Mouse (Mus musculus) testis, adult 2 months (tissue): ENCODE measurements at regions not wholly inside any gene's neighbourhood (a gene's known extent, or its start where the extent isn't known, plus 50 kb on each side); places are given as distances from the start of the nearest gene placed in this dataset.

Experiments used
- CTCF ChIP-seq: fragments of 200-500 bp; IDR thresholded peaks from 2 replicates; pipeline ENCODE4 v1.5.1; 2012; ENCODE audit warnings: low read depth, mild to moderate bottlenecking, inconsistent platforms, low read length, moderate library complexity; ENCODE audit not compliant: control insufficient read depth, insufficient read depth, insufficient replicate concordance
- POLR2A ChIP-seq: fragments of 200-500 bp; IDR thresholded peaks from 2 replicates; pipeline ENCODE4 v1.6.1; 2012; ENCODE audit warnings: low read depth, mild to moderate bottlenecking, inconsistent platforms, low read length, moderate library complexity; ENCODE audit not compliant: control insufficient read depth

DNA sequence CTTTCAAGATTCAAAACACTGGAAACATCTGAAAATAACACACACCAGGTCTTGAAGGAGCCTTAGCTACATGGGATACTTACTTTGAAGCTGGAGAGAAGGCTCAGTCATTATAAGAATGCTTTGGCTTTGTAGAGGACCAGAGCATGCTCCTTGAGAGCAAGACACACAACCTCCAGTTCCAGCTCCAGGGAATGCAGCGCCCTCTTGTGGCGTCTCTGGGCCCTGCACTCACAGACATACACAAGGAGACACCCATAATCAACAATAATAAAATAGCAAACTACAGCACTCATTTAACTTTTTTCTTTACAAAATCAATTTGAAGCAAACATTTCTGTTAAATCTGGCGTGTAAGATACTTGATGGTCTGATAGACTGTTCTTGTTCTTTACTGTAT, 413.2 kb upstream of the Nox3 start:
- TF ChIP-seq CTCF (peak; percentile 89; the same call in 1 of the 2 replicates), POLR2A (no peak)
